Mouse (Mus musculus) embryonic stem cell, embryonic (primary cell): ENCODE data around the gene Abhd14b.

Experiments
- CTCF ChIA-PET, 4 experiments: fragments of 300-600 bp in 2 of 4; fragments of 350-600 bp in 2 of 4; sonication (Branson Sonifier 250); formaldehyde crosslinking; loops; one replicate each; lab custom pipeline; 2022; ENCODE audit warnings: inconsistent platforms in 2 of 4; lab: Charles Lee
- POLR2A ChIA-PET, 4 experiments: fragments of 300-600 bp in 2 of 4; fragments of 350-600 bp in 2 of 4; sonication (Branson Sonifier 250); formaldehyde crosslinking; loops; one replicate each; lab custom pipeline; 2022; ENCODE audit warnings: antibody characterized with exemption in 4 of 4, inconsistent platforms in 1 of 4; lab: Charles Lee

Gene Abhd14b

DNA sequence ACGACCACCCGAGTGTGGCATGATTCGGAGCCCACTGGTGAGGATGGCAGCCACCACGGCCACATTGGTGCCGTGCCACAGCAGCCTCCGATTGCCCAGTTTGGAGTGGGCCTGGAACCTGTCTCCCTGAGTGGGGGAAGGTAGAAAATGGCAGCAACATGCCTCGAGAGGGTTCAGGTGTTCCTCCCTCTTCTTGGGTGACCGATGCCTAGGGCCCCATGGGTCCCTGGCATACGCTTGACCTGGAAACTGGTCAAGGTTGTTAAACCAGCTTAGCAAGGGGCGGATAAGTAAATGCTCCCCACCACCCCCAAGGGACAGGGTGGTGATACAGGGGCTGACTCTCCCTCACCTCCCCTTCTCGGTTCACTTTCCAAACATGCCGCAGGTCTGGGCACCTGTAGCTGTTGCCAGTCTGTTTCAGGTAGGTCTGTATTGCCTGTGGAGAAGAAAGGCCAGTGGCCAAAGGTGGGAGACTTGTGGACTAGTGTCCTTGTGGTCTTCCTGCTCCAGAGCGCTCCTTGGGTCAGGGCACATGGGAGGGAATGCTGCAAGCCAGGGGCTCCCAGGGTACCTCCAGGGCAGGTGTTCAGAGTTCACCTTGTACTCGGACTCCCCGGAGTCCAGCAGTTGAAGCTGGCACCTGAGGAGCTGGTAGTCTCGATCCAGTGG lies 26.0 kb downstream of the Abhd14b start:
- CTCF ChIA-PET, result interaction anchor here (0.6 to 2.1 kb wide), 12 partner anchors 13 to 170 kb away, joined by 3 to 10 read pairs (median 6); partner anchors contain the start of genes Abhd14a (in 2 of the 4), Abhd14b (in 2 of the 4), Acy1 (in 1 of the 4) and Pcbp4 (in 1 of the 4)
- POLR2A ChIA-PET, result interaction anchor here (0.6 to 9.4 kb wide), 17 partner anchors 10 to 106 kb away, joined by 3 to 173 read pairs (median 6); partner anchors contain the start of genes Rpl29 (in 3 of the 4), Acy1 (in 2 of the 4) and Pcbp4 (in 1 of the 4)

DNA sequence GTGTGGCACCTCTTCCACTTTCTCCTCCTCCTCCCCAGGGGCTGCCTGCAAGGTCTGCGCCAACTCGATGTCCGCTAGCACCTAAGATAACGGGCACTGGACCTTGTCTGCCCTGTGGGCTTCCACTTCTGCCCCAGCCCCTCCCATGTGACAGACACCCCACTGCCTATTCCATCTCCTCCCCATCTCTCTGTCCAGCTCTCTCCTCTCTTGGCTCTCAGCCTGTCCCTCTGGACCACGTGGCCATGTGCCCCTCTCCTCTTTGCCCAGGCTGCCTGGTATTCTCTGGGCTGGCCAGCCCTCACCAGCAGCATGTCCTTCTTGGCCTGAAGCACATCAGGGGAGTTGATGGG lies 26.5 kb downstream of the Abhd14b start:
- CTCF ChIA-PET, result interaction anchor here in 3 of 4 experiments (0.6 to 2.1 kb wide), 8 partner anchors 13 to 169 kb away, joined by 3 to 10 read pairs (median 4); partner anchors contain the start of genes Abhd14a (in 1 of the 3), Abhd14b (in 1 of the 3), Acy1 (in 1 of the 3) and Pcbp4 (in 1 of the 3)
- POLR2A ChIA-PET, result interaction anchor here in 3 of 4 experiments (0.6 to 9.4 kb wide), 12 partner anchors 10 to 176 kb away, joined by 3 to 173 read pairs (median 5); partner anchors contain the start of genes Acy1 (in 2 of the 3), Rpl29 (in 2 of the 3) and Pcbp4 (in 1 of the 3)

DNA sequence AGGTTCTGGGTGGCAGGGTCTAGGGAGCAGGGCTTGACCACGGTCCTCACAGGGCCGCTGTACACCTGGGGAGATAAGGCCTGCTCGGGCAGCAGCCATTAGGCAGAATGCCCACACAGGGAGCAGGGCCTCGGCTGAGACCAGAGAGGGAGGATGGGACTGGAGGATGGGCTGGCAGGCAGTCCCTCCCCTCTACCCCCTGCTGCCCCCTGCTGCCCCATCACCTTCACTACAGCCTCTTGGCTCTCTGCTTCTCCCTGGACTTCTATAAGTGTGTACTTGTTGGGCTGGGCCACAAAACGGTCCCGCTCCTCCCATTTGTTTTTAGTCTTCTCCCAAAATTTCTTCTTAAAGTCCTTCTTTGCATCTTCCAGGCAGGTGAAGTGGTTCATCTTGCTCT lies 27.2 kb downstream of the Abhd14b start:
- ChIA-PET POLR2A (interaction anchor here (0.6 to 9.4 kb wide), 16 partner anchors 8 to 304 kb away, joined by 3 to 173 read pairs (median 6); partner anchors contain the start of genes Acy1 (in 2 of the 4), Pcbp4 (in 2 of the 4), Rpl29 (in 2 of the 4) and Abhd14a (in 1 of the 4)), CTCF (interaction anchor here (0.6 to 2.1 kb wide), 12 partner anchors 12 to 57 kb away, joined by 3 to 10 read pairs (median 4); partner anchors contain the start of genes Abhd14a (in 1 of the 4), Abhd14b (in 1 of the 4), Acy1 (in 1 of the 4) and Pcbp4 (in 1 of the 4))

DNA sequence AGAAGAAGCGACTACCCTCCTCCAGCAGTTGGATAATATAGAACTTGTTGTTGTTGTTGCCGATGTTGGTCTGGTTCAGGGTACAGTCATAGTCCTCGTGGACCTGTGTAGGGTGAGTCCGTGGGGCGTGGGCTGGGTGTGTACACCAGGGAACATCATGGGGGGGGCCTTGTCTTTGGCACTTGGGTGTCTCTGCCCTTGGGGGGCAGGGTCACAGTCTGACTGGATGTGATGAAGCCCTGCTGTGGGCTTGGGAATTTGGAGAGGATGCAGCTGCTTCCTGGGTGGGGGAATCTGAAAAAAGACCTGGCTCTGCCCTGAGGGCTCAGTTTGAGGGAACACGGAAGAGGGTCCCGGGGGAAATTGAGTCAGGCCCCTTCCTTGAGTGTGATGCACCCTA lies 27.8 kb downstream of the Abhd14b start:
- POLR2A ChIA-PET, result interaction anchor here (0.6 to 9.4 kb wide), 17 partner anchors 9 to 829 kb away, joined by 3 to 173 read pairs (median 13); partner anchors contain the start of genes Rpl29 (in 3 of the 4), Abhd14a (in 2 of the 4), Acy1 (in 2 of the 4) and Pcbp4 (in 2 of the 4)
- CTCF ChIA-PET, result interaction anchor here (0.6 to 3.0 kb wide), 15 partner anchors 8 to 168 kb away, joined by 3 to 86 read pairs (median 7); partner anchors contain the start of genes Abhd14a (in 1 of the 4), Abhd14b (in 1 of the 4), Acy1 (in 1 of the 4) and Gpr62 (in 1 of the 4)

DNA sequence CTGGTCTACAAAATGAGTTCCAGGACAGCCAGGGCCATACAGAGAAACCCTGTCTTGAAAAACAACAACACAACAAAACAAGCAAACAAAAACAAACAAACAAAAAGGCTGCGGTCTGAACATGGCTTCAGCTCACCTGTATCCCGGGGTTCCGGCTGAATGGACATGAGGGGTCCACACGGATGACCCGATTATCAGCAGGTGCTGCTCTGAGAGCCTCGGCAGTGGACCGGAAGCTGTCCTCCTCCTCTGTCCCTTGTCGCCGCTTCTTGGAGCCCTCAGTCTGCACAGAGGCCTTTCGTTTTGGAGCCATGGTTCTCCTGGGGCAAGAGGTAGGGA lies 28.4 kb downstream of the Abhd14b start, which contains the start of gene Rrp9:
Rrp9 (plus strand) TSS at position 301 of the 339 bp plus-strand sequence.
- CTCF ChIA-PET, result interaction anchor here (0.6 to 3.0 kb wide), 23 partner anchors 9 to 249 kb away, joined by 3 to 86 read pairs (median 12); partner anchors contain the start of genes Abhd14a (in 2 of the 4), Abhd14b (in 2 of the 4), Rpl29 (in 2 of the 4) and Gpr62 (in 1 of the 4)

DNA sequence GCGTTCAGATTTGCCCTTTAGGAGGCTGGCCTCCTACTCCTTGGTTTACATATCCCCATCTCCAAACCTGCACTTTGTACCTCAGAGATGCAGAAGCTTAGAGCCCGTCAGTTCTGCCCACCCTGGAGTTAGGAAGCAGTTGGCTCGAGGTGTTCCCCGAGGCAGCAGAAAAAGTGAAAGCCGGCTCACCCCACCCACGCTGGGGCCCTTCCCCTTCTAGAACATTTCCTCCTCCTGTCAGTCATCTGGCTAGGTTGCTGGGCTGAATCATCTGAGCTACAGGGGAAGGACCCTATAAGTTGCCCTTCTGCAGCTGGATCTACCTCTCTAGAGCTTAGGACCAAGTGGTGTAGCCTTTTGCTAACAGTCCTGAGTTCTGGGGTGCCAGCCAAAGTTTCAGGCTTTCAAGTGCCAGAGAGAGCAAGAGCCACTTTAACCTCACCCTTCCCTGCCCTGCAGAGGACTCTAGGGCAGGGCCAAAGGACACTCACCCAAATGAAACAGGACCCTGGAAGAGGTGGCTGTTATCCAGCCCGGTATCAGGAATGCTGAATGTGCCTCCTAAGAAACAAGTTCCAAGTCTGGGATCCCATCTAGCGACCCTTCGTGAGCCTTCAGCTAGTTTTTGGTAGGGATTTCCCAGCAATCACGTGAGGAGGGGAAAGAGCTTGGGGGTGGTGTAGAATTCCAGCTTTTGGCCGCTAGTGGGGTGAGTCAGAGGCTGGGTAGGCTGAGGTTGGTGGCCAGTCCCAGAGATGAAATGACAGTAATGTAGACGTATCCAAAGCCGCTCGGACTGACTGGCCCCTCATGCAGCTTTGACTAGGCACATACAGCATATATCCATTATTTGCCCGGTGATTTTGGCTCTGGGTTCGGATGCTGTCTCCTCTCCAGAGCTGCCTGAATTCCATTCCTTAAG lies 29.0 kb downstream of the Abhd14b start:
- ChIA-PET CTCF (interaction anchor here (0.6 to 3.0 kb wide), 104 partner anchors 9 to 820 kb away, joined by 3 to 86 read pairs (median 5); partner anchors contain the start of genes Rpl29 (in 4 of the 4), Abhd14a (in 3 of the 4), Abhd14b (in 3 of the 4) and Acy1 (in 3 of the 4)), POLR2A (interaction anchor here (0.6 to 9.4 kb wide), 82 partner anchors 9 to 1087 kb away, joined by 3 to 173 read pairs (median 5); partner anchors contain the start of genes Acy1 (in 4 of the 4), Abhd14a (in 3 of the 4), Abhd14b (in 3 of the 4) and Manf (in 3 of the 4))

More for the DNA sequence above, 28.4 kb downstream of the Abhd14b start, which contains the start of gene Rrp9:
- POLR2A ChIA-PET, result interaction anchor here (0.6 to 9.4 kb wide), 28 partner anchors 9 to 1087 kb away, joined by 3 to 173 read pairs (median 8); partner anchors contain the start of genes Abhd14a (in 3 of the 4), Acy1 (in 3 of the 4), Rpl29 (in 3 of the 4) and Abhd14b (in 2 of the 4)

DNA sequence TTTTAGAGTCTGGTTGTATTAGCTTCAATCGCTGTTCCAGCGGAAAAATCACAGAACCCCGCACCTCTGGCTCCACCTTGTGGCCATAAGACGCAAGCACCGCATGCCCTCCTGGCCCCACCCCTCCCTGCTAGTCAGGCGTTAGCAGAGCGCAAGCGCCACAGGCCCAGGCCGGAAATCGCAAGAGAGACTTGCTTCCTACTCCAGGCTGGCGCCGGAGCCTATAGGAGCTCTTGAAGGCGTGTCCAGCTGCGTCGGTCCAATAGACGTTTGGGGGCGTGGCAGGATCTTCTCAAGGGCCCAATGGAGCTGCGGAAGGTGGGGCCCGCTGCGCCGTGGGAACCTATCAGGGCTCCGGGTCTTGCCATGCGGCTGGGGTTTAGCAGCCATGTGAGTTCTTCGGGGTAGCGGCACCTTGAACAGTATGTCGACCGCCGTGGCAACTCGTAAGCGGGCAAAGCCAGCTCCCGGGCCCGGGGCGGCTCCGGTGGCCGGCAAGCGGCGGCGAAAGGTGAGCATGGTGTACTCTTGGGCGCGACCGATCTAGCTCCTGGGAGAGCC lies 29.7 kb downstream of the Abhd14b start, which contains the start of gene Parp3:
Parp3 (minus strand) TSS at position 26 of the 561 bp plus-strand sequence.
- POLR2A ChIA-PET, result interaction anchor here (0.5 to 9.4 kb wide), 86 partner anchors 9 to 1086 kb away, joined by 3 to 173 read pairs (median 5); partner anchors contain the start of genes Abhd14a (in 4 of the 4), Acy1 (in 4 of the 4), Abhd14b (in 3 of the 4) and Manf (in 3 of the 4)
- CTCF ChIA-PET, result interaction anchor here (0.6 to 3.0 kb wide), 115 partner anchors 9 to 819 kb away, joined by 3 to 86 read pairs (median 5); partner anchors contain the start of genes Rpl29 (in 4 of the 4), Abhd14a (in 3 of the 4), Abhd14b (in 3 of the 4) and Acy1 (in 3 of the 4)

DNA sequence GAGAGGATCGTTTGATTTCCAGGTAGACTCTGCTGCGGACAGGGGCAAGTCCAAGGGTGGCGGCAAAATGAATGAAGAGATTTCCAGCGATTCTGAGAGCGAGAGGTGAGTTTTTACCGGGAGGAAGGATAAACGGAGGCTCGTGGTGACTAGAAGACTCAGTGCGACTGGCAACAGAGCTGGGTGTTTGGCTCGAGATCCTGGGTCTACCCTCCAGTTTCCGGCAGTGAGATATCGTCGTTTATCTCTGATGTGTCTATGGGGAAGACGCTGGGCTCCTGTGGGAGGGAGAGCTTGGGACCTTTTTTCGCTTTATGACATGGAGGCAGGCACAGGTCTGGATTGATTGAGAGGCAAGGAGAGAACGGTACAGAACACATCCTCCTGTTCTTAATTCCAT lies 30.4 kb downstream of the Abhd14b start:
- ChIA-PET POLR2A (interaction anchor here (0.5 to 9.4 kb wide), 68 partner anchors 8 to 414 kb away, joined by 3 to 173 read pairs (median 7); partner anchors contain the start of genes Abhd14a (in 4 of the 4), Acy1 (in 4 of the 4), Abhd14b (in 3 of the 4) and Rpl29 (in 3 of the 4)), CTCF (interaction anchor here (0.6 to 3.0 kb wide), 86 partner anchors 8 to 414 kb away, joined by 3 to 86 read pairs (median 6); partner anchors contain the start of genes Abhd14a (in 3 of the 4), Abhd14b (in 3 of the 4), Rpl29 (in 3 of the 4) and Acy1 (in 2 of the 4))

DNA sequence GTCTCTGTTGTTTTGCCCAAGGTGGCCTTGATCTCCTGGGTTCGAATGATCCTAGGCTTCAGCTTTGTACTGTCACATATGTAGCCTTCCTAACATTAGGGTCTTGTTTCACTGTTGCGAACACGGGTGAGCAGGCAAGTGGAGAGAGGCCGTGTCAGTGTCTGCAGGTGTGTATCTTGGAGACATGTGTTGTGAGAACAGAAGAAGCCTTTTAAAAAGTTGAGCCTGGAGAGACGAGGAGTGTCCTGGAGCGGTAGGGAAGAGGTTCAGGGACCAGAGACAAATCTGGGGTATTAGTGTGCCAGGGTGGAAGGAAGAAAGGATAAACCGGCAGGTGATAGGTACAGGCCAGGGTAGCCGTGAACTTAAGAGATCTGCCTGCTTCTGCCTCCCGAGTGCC lies 30.8 kb downstream of the Abhd14b start:
- ChIA-PET CTCF (interaction anchor here in 3 of 4 experiments (0.6 to 2.5 kb wide), 3 partner anchors 50 to 120 kb away, joined by 3 to 35 read pairs (median 3); partner anchors contain the start of gene Rpl29 (in 1 of the 3)), POLR2A (interaction anchor here in 3 of 4 experiments (0.6 to 9.4 kb wide), 14 partner anchors 8 to 310 kb away, joined by 3 to 173 read pairs (median 12); partner anchors contain the start of genes Rpl29 (in 3 of the 3), Abhd14a (in 2 of the 3), Abhd14b (in 2 of the 3) and Gpr62 (in 1 of the 3))

DNA sequence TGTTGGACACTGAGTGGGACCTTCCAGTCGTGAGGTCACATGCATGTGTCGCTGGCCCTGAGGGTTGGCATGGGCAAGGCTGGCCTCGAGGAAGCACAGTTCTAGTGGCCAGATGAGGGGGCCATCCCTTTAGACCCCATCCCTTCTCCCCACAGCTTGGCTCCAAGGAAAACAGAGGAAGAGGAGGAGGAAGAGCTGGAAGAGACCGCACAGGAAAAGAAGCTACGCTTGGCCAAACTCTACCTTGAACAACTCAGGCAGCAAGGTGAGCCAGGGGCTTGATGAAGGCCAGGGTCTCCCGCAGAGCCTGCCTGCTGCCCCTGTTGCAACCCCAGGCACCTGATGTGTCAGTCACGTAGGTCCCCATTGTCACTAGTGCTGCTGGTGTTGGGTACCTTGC lies 33.3 kb downstream of the Abhd14b start:
- POLR2A ChIA-PET, result interaction anchor here in 2 of 4 experiments (0.6 to 7.0 kb wide), 8 partner anchors 9 to 1105 kb away, joined by 3 to 148 read pairs (median 4); partner anchors contain the start of genes Abhd14a (in 1 of the 2), Abhd14b (in 1 of the 2), Pcbp4 (in 1 of the 2) and Rpl29 (in 1 of the 2)
- CTCF ChIA-PET, result interaction anchor here in 1 of 4 experiments (1.0 to 1.3 kb wide), 2 partner anchors 23 to 173 kb away, joined by 3 read pairs; no protein-coding TSS in a partner anchor

DNA sequence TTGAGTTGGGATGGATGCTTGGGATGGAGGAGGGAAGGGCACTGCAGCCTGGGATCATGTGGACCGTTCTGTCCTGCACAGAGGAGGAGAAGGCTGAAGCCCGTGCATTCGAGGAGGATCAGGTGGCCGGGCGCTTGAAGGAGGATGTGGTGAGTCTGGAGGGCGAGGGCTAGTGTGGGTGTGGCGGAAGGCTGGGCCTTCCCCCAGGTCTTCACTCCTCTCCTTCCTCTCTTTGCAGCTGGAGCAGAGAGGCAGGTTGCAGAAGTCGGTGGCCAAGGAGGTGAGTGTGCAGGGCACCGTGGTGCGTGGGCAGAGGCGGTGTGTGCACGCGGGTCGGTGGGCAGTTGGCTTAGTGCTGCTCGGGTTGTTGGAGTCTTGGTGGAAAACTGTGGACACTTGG lies 33.8 kb downstream of the Abhd14b start:
- CTCF ChIA-PET, result no interaction called here

DNA sequence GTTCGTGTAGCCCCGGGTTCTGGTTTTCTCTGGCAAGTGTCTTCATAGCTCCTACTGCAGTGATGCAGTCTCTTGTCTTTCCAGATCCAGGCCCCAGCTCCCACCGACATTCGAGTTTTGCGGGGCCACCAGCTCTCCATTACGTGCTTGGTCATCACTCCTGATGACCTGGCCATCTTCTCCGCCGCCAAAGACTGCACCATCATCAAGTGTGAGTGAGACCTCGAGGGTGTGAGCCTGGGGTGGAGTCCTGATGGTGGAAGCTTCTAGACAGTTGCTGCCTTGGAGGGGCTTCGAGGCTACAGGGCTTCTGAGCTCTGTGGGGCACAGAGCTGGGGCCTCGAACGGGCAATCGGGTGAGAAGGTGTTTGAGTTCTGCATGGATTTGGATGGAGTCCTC lies 34.4 kb downstream of the Abhd14b start:
- POLR2A ChIA-PET, result interaction anchor here in 3 of 4 experiments (0.6 to 7.0 kb wide), 8 partner anchors 9 to 362 kb away, joined by 3 to 148 read pairs (median 4); partner anchors contain the start of genes Rpl29 (in 2 of the 3) and Acy1 (in 1 of the 3)

More for the DNA sequence above, 33.8 kb downstream of the Abhd14b start:
- POLR2A ChIA-PET, result interaction anchor here in 2 of 4 experiments (0.6 to 7.0 kb wide), 8 partner anchors 9 to 1104 kb away, joined by 3 to 148 read pairs (median 3); partner anchors contain the start of genes Acy1 (in 1 of the 2), Pcbp4 (in 1 of the 2) and Rpl29 (in 1 of the 2)

DNA sequence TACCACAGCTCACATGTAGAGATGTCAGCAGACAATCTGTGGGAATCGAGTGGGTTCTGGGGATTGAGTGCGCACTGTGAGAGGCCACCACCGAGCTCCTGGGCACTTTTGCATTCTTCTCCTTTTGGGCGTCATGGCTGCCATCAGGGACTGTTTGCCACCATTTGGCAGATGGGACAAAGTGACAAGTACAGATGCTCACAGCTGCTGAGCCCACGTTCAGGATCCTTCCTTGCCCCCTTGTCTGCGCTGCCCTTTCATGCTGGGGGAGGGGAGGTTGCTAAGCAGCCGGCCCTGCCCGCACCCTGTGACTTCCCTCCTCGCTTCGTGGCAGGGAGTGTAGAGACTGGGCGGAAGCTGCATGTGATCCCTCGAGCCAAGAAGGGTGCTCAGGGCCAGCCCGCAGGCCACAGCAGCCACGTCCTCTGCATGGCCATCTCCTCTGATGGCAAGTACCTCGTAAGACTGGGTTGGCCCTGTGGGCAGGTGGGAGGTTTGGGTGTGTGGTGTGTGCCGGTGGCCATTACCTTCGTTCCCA lies 35.4 kb downstream of the Abhd14b start:
- ChIA-PET CTCF (no interaction called here), POLR2A (interaction anchor here (0.5 to 2.6 kb wide), 17 partner anchors 8 to 814 kb away, joined by 3 to 14 read pairs (median 4); partner anchors contain the start of genes Rpl29 (in 3 of the 4), Abhd14a (in 1 of the 4), Abhd14b (in 1 of the 4) and Acy1 (in 1 of the 4))

More for the DNA sequence above, 34.4 kb downstream of the Abhd14b start:
- CTCF ChIA-PET, result no interaction called here

DNA sequence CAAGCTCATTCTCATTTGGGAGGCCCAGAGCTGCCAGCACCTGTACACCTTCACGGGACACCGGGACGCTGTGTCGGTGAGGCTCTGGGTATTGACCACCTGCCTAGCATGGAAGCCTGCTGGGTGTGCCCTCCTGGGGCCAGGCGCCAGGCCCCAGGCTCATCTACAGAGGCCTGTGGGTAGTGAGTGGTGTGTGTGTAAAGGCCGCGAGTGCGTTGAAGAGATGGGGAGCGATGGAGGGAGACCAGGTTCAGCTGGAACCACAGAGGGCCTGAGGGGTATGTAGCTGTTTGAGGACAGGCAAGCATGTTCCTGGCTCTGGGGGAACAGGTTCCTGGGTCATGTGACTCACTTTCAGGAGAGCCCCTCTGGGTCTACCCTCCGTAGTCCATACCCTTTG lies 35.9 kb downstream of the Abhd14b start:
- ChIA-PET CTCF (interaction anchor here in 1 of 4 experiments (1.4 kb wide), 1 partner anchor 160 kb away, joined by 4 read pairs; no protein-coding TSS in a partner anchor), POLR2A (interaction anchor here (0.5 to 2.6 kb wide), 15 partner anchors 16 to 814 kb away, joined by 3 to 14 read pairs (median 3); partner anchors contain the start of genes Rpl29 (in 3 of the 4), Abhd14a (in 1 of the 4), Abhd14b (in 1 of the 4) and Acy1 (in 1 of the 4))
